Comparison of ENCODE assay signal across 7 mouse cellular contexts in genomic region chr17:35045807-35046680, GRCm38 (mm10). TPM values are rescaled to one million over a fixed set of nuclear protein-coding genes. Genes with fewer than 3 reads are reported as not detected.
DNase-seq lines count a peak whose midpoint lies in the region; ATAC-seq and TF ChIP-seq lines count a peak whose summit lies in the region.

No protein-coding gene starts in this region.

- 3% methylated on average over 40 of the region's 48 CpGs for WGBS in lung, embryonic 15.5 days
- WGBS in embryonic facial prominence, embryonic 13.5 days = 6% methylated on average over 39 of the region's 48 CpGs
- 7% methylated on average over 41 of the region's 48 CpGs for WGBS in hindbrain, postnatal 0 days
- 6% methylated on average over 41 of the region's 48 CpGs for WGBS in midbrain, embryonic 16.5 days

- ATAC-seq in lung, embryonic 15.5 days (ENCODE audit: borderline replicate concordance, extremely low read depth, low FRiP score, low TSS enrichment) = peak; percentile 74
- ATAC-seq in embryonic facial prominence, embryonic 13.5 days (ENCODE audit: insufficient number of reproducible peaks, insufficient read depth, low FRiP score, low TSS enrichment, low read depth) = peak; percentile 69
- peak; percentile 81; the same call in 1 of the 2 replicates for ATAC-seq in hindbrain, postnatal 0 days
- peak; percentile 84 for ATAC-seq in midbrain, embryonic 16.5 days

- peak overlapping the region; percentile 89 for H3K27ac ChIP-seq in lung, embryonic 15.5 days
- H3K27ac ChIP-seq in embryonic facial prominence, embryonic 13.5 days = peak overlapping the region; percentile 86
- peak overlapping the region; percentile 51; the same call in 1 of the 2 replicates for H3K27ac ChIP-seq in hindbrain, postnatal 0 days
- peak overlapping the region; percentile 64 for H3K27ac ChIP-seq in midbrain, embryonic 16.5 days (ENCODE audit: low read length)

- H3K4me3 ChIP-seq in lung, embryonic 15.5 days = peak overlapping the region; percentile 46
- peak overlapping the region; percentile 55 for H3K4me3 ChIP-seq in embryonic facial prominence, embryonic 13.5 days
- peak overlapping the region; percentile 53 for H3K4me3 ChIP-seq in hindbrain, postnatal 0 days (ENCODE audit: low read length)
- H3K4me3 ChIP-seq in midbrain, embryonic 16.5 days (ENCODE audit: low read depth, low read length) = peak overlapping the region; percentile 67

- H3K4me1 ChIP-seq in lung, embryonic 15.5 days = peaks cover 50% of the 10 kb centered on the region
- peaks cover 44% of the 10 kb centered on the region for H3K4me1 ChIP-seq in embryonic facial prominence, embryonic 13.5 days
- H3K4me1 ChIP-seq in hindbrain, postnatal 0 days (ENCODE audit: insufficient read depth, low read length) = 0 out of 2 replicates have a peak, but pooled peaks cover 4% of the 10 kb centered on the region
- H3K4me1 ChIP-seq in midbrain, embryonic 16.5 days (ENCODE audit: control insufficient read depth, insufficient read depth, low read length) = peaks cover 7% of the 10 kb centered on the region

- peak overlapping the region; percentile 84 for H3K4me2 ChIP-seq in lung, embryonic 15.5 days
- peak overlapping the region; percentile 95 for H3K4me2 ChIP-seq in embryonic facial prominence, embryonic 13.5 days
- H3K4me2 ChIP-seq in hindbrain, postnatal 0 days (ENCODE audit: low read depth, low read length) = peak overlapping the region; percentile 74
- peak overlapping the region; percentile 100 for H3K4me2 ChIP-seq in midbrain, embryonic 16.5 days (ENCODE audit: low read length)

- H3K36me3 ChIP-seq in lung, embryonic 15.5 days = no peaks in the 10 kb centered on the region
- no peaks in the 10 kb centered on the region for H3K36me3 ChIP-seq in embryonic facial prominence, embryonic 13.5 days
- H3K36me3 ChIP-seq in hindbrain, postnatal 0 days (ENCODE audit: insufficient read depth, low read length) = no peaks in the 10 kb centered on the region
- H3K36me3 ChIP-seq in midbrain, embryonic 16.5 days (ENCODE audit: control insufficient read depth, insufficient read depth, low read length) = no peaks in the 10 kb centered on the region

- TF ChIP-seq CTCF in hindbrain, postnatal 0 days (IDR thresholded peaks at IDR 0.05; ENCODE audit: low read depth) = no peak

- peak overlapping the region; percentile 68 for H3K9ac ChIP-seq in lung, embryonic 15.5 days
- H3K9ac ChIP-seq in embryonic facial prominence, embryonic 13.5 days = peak overlapping the region; percentile 89
- peak overlapping the region; percentile 67 for H3K9ac ChIP-seq in hindbrain, postnatal 0 days (replicated peaks; ENCODE audit: low read length)
- H3K9ac ChIP-seq in midbrain, embryonic 16.5 days (ENCODE audit: low read depth, low read length) = peak overlapping the region; percentile 86

- DNase-seq in lung, postnatal 14 days = no peak
- DNase-seq in hindbrain, postnatal 0 days (ENCODE audit: low spot score) = no peak
- DNase-seq in Muller cell, postnatal 12 days (ENCODE audit: inconsistent ontology term) = no peak
- no peak for DNase-seq in left cerebral cortex, adult 11 months (ENCODE audit: low spot score)

- no peaks in the 10 kb centered on the region for H3K9me3 ChIP-seq in lung, embryonic 15.5 days
- no peaks in the 10 kb centered on the region for H3K9me3 ChIP-seq in embryonic facial prominence, embryonic 13.5 days
- H3K9me3 ChIP-seq in hindbrain, postnatal 0 days (ENCODE audit: low read length) = no peaks in the 10 kb centered on the region
- H3K9me3 ChIP-seq in midbrain, embryonic 16.5 days (replicated peaks; ENCODE audit: control insufficient read depth, low read length, poor library complexity, severe bottlenecking) = no peaks in the 10 kb centered on the region

- no peaks in the 10 kb centered on the region for H3K27me3 ChIP-seq in lung, embryonic 15.5 days
- no peaks in the 10 kb centered on the region for H3K27me3 ChIP-seq in embryonic facial prominence, embryonic 13.5 days
- no peaks in the 10 kb centered on the region for H3K27me3 ChIP-seq in hindbrain, postnatal 0 days (ENCODE audit: insufficient read depth, low read length)
- H3K27me3 ChIP-seq in midbrain, embryonic 16.5 days (ENCODE audit: control insufficient read depth, insufficient read depth, low read depth, low read length) = no peaks in the 10 kb centered on the region

RNA-seq across cellular contexts. Expression of gene Msh5, which starts 0.5 kb away (rescaled TPM):
- 4.4 TPM in 2 replicates for polyA plus RNA-seq in lung, embryonic 15.5 days (2015; fragmentation: Nextera tagmentation; extraction: Ambion mirVana)
- 3.5 and 3.6 TPM in 2 replicates for polyA plus RNA-seq in embryonic facial prominence, embryonic 13.5 days (2015; fragmentation: Nextera tagmentation; extraction: Ambion mirVana)
- total RNA-seq in hindbrain, postnatal 0 days (2014; rRNA removed) = 1.1 and 6.4 TPM in 2 replicates
- 2.2 and 3.1 TPM in 2 replicates for polyA plus RNA-seq in hindbrain, postnatal 0 days (2015; fragmentation: Nextera tagmentation; extraction: Ambion mirVana)
- 1.9 and 2.4 TPM in 2 replicates for polyA plus RNA-seq in midbrain, embryonic 16.5 days (2015; fragmentation: Nextera tagmentation; extraction: Ambion mirVana)

RNA-seq across cellular contexts. Expression of gene Clic1, which starts 3.7 kb away (rescaled TPM):
- polyA plus RNA-seq in lung, embryonic 15.5 days (2015; fragmentation: Nextera tagmentation; extraction: Ambion mirVana) = 283 and 300 TPM in 2 replicates
- polyA plus RNA-seq in embryonic facial prominence, embryonic 13.5 days (2015; fragmentation: Nextera tagmentation; extraction: Ambion mirVana) = 243 and 254 TPM in 2 replicates
- 56.9 and 59.5 TPM in 2 replicates for total RNA-seq in hindbrain, postnatal 0 days (2014; rRNA removed)
- 81.9 and 88.5 TPM in 2 replicates for polyA plus RNA-seq in hindbrain, postnatal 0 days (2015; fragmentation: Nextera tagmentation; extraction: Ambion mirVana)
- polyA plus RNA-seq in midbrain, embryonic 16.5 days (2015; fragmentation: Nextera tagmentation; extraction: Ambion mirVana) = 51.2 and 54.7 TPM in 2 replicates

RNA-seq across cellular contexts. Expression of gene Ddah2, which starts 12.8 kb away (rescaled TPM):
- polyA plus RNA-seq in lung, embryonic 15.5 days (2015; fragmentation: Nextera tagmentation; extraction: Ambion mirVana) = 330 and 333 TPM in 2 replicates
- polyA plus RNA-seq in embryonic facial prominence, embryonic 13.5 days (2015; fragmentation: Nextera tagmentation; extraction: Ambion mirVana) = 358 and 374 TPM in 2 replicates
- total RNA-seq in hindbrain, postnatal 0 days (2014; rRNA removed) = 216 and 228 TPM in 2 replicates
- 322 and 331 TPM in 2 replicates for polyA plus RNA-seq in hindbrain, postnatal 0 days (2015; fragmentation: Nextera tagmentation; extraction: Ambion mirVana)
- 312 and 341 TPM in 2 replicates for polyA plus RNA-seq in midbrain, embryonic 16.5 days (2015; fragmentation: Nextera tagmentation; extraction: Ambion mirVana)

RNA-seq across cellular contexts. Expression of gene Sapcd1, which starts 18.2 kb away (rescaled TPM):
- polyA plus RNA-seq in lung, embryonic 15.5 days (2015; fragmentation: Nextera tagmentation; extraction: Ambion mirVana) = 7.2 and 7.7 TPM in 2 replicates
- 14.2 and 19.5 TPM in 2 replicates for polyA plus RNA-seq in embryonic facial prominence, embryonic 13.5 days (2015; fragmentation: Nextera tagmentation; extraction: Ambion mirVana)
- 0.65 and 2.1 TPM in 2 replicates for total RNA-seq in hindbrain, postnatal 0 days (2014; rRNA removed)
- polyA plus RNA-seq in hindbrain, postnatal 0 days (2015; fragmentation: Nextera tagmentation; extraction: Ambion mirVana) = 2.4 and 2.7 TPM in 2 replicates
- polyA plus RNA-seq in midbrain, embryonic 16.5 days (2015; fragmentation: Nextera tagmentation; extraction: Ambion mirVana) = 0.71 and 1.1 TPM in 2 replicates

RNA-seq across cellular contexts. Expression of gene Ly6g6c, which starts 19.1 kb away (rescaled TPM):
- 0.36 and 0.39 TPM in 2 replicates for polyA plus RNA-seq in lung, embryonic 15.5 days (2015; fragmentation: Nextera tagmentation; extraction: Ambion mirVana)
- 0.87 and 1.0 TPM in 2 replicates for polyA plus RNA-seq in embryonic facial prominence, embryonic 13.5 days (2015; fragmentation: Nextera tagmentation; extraction: Ambion mirVana)
- not detected in 2 replicates for total RNA-seq in hindbrain, postnatal 0 days (2014; rRNA removed)
- not detected in 2 replicates for polyA plus RNA-seq in hindbrain, postnatal 0 days (2015; fragmentation: Nextera tagmentation; extraction: Ambion mirVana)
- 0.30 TPM in 1 of 2 replicates, not detected in the other for polyA plus RNA-seq in midbrain, embryonic 16.5 days (2015; fragmentation: Nextera tagmentation; extraction: Ambion mirVana)
